Mouse (Mus musculus) heart, postnatal 36 days (tissue): ENCODE measurements around the gene Kremen2. TPM values are rescaled to one million over a fixed set of nuclear protein-coding genes. Genes with fewer than 3 reads are reported as not detected.

Experiments
- DNase-seq, 2 experiments: peaks; one replicate each; pipeline ENCODE4 v3.0.0; 2021 to 2022
- intact Hi-C: fragments of 180-260 bp; cut with DNase I; formaldehyde crosslinking; loops from one replicate; pipeline ENCODE4 v1.15.1; 2025
- total RNA-seq, 2 experiments: library from RNA; stranded (reverse); gene quantifications; 2 replicates each; pipeline ENCODE4 v1.2.3; 2021

Gene Kremen2
- total RNA-seq, 2 experiments from 2014 or later: not detected

DNA sequence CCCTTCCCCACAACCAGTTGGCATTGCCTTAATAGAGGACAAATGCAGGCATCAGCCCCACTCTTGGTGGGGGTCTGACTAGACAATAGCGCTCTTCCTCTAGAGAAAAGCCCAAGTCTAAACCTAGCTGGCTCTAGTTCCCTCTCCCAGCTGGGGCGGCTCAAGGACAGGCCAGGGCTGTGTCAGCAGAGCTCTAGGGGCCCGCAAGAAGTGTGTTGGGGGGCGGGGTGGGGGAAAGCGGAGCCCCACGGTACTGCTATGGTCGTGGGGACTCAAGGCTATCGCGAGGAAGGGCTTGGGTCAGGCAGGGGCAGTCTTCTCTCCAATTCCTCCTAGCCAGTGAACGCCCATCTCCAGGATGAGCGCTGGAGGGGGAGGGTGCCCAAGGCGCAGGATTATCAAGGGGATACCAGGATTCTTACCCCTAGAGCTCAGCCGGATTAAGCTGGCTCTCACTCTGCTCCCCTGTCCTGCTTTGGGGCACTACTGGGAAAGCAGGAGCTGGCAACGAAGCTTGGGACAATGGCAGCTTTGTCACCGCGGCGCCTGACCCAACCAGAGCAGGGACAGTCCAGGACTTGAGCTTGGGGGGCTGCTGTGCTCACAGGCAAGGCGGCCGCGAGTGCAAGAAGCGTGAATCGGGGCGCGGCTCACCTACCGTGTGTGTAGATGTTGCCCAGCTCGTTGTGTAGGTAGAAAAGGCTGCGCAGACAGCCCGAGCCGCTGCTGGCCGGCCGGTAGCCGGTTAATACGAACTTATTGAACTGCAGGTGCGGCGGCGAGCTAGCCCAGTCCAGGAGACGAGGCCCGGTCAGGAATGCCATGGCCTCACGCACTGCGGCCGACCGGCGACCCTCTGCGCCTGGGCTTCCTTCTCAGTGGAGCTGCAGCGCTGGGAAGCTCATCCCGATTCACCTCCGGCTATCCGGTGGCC, 6.2 kb downstream of the Kremen2 start:
- intact Hi-C loops: loop anchor here (1.0 kb wide), 1 partner anchor 13 kb away; the partner anchor contains the start of gene Pkmyt1
- no peak for DNase-seq

DNA sequence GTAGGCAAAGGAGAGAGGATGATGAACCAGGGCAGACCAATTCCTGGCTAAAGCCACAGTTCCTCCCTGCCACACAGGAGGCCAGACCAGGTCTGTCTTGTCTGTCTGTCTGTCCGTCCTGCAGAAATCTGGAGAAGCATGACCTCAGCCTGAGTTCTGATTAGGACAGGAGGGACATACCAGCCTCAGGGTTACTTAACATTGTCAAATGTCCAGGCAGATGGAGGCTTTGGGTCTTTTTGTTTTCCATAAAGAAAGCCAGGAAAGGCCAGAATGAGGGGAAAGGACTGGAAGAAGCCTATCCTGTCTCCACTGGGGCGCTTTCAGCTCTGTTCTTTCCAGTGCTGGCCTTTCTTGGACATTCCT, 6.8 kb downstream of the Kremen2 start:
- intact Hi-C loops: no loop called here

DNA sequence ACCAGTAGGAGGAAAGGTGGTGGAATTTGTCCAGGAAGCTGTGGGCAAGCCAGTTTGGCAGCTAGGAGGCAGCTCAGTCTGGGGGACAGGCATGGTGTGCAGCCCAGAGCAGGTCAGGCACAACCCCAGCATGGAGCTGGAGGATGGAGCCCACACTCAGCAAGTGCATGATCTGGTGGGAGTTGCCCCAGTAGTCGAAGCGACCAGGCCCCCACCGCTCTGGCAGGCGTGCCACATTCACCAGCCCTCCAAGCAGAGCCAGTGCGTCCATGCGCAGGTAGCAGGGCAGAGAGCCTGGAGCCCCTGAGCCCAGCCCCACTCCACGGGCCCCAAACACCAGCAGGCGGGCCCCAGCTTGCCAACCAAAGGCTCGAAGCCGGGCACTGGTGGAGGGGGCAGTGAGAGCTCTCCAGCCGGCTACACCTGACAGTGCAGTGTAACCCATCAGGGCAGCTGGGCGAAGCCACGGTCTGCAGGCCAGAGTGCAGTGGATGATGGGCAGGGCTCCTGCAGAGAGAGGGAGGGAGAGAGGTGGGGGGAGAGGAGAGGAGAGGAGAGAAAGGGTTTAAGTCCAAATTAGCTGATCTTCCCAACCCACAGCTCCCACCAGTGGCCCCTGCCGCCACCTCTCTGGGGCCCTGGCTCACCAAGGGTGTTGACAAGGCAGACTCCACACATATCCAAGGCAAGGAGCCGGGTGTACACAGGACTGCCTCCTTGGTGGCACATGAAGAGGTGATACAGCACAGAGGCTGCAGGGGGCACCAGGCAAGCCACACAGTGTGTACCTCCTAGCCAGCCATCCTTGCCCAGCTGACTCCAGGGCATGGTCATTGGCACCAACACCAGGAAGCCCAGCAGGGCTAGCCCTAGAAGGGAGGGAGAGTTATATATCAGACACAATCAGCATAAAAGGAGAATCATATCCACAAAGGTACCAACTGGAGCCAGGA, 7.9 kb downstream of the Kremen2 start:
- intact Hi-C loops: no loop called here
- no peak for DNase-seq

More for the DNA sequence above, 6.8 kb downstream of the Kremen2 start:
- DNase-seq: no peak

DNA sequence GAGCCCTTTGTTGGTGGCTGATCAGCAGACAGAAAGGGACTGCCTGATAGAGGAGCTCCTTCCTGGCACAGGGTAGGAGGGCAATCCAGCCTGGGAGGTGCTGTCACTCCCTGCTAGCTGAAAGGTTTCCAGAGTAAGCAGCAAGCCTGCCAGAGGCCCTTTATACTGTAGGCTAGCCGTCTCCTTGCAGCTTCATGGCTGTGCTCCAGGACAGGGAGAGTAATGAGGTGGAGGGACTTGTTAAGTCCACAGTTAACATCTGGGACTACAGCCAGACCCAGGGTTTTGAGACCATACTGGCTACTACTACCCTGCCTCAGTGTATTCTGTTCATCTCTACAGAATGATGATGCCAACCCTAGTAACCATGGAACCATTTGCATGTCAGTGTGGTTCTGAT, 11.3 kb downstream of the Kremen2 start:
- intact Hi-C loops: no loop called here
- no peak for DNase-seq

DNA sequence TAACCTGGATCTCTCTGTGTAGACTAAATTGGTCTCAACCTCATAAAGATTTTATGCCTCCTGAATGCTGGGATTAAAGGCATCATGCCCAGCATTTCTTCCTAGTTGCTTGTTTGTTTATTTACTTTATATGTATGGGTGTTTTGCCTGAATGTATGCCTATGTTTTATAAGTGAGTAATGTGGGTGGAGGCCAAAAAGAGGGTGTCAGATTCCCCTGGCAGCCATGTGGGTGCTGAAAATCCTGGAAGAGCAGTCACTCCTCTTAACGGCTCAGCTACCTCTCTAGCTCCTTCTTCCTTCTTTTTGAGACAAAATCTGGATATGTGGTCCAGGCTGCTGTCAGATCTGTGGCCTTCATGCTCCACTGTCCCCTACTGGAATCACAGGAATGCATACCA, 15.2 kb downstream of the Kremen2 start:
- DNase-seq: no peak
- intact Hi-C loops: no loop called here

DNA sequence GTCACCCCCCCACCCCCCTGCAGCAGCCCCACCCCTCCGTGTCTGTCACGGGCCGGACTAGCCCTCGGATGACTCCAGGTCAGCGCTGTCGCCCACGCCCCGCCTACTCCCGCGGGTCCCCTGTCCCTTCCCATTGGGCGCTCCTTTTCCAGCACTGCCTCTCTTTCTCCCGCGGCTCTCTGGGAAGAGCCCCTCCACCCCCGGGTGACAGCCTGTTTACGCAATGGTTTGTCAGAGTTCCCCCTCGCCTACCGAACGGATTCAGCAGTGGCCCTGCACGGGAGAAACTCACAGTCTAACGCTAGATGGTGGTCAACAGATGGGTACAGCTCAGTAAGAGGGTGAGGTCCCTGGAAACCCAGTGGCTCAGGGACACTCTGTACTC, 18.9 kb downstream of the Kremen2 start:
- DNase-seq: peak; percentile 75 to 81
- intact Hi-C loops: loop anchor here (1.0 kb wide), 1 partner anchor 14 kb away; the partner anchor contains the start of gene Paqr4

DNA sequence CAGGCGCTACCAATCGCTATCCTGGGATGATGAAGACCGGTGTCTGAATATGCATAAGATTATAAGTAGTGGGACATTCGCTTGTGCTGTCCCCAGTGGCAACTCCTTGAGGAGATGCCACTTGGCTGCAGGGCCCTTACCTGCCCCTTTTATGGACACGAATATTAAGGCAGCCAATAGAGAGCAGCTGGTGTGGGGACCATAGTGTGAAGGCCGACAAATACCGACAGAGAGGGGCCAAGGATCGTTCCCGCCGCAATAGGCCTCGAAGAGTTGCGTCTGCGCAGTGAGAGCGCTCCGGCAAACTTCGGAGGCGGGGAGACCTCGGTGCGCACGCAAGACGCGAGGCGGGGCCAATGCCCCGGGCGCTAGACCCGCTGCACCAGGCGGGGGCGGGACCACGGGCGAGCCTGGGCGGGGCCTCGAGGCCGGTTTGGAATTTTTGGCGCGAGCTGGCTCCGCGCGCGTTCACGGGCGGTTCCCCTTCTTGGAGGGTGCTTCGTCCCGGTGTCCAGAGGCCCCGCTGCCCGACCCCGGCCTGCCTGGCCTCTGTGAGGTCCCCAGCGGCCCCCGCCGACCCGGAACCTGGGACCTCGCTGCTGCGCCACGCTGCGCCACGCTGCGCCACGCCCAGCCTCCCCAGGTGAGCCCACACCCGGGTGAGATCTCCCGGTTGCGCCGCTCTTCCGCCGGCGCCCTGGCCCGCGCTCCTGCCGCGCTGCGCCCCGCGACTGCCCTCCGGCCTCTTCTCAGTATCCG, 19.5 kb downstream of the Kremen2 start, which contains the start of gene Pkmyt1:
Gene Pkmyt1, plus strand, starts transcription at position 338 of the 759 bp plus-strand sequence.
- peak; percentile 96 to 97 for DNase-seq
- intact Hi-C loops: loop anchor here (1.0 kb wide), 1 partner anchor 14 kb away; the partner anchor contains the start of gene Paqr4

DNA sequence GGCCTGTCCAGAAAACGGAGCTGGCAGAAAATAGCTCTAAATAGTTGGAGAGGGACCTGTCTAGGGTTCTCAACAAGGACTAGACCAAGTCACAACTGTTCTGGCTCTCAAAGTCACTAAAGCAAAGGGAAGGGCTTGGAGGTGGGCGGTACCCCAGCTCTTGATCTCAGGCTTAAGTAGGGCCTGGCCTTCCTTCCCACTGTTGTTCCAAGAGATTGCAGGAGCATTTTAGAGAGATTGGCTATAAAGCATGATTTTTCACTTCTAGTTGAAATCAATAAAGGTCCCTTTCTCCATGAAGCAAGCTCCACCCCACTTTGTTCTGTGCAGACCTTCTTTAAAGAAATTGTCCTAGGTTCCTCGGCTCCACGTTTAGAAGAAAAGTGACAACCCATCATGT, 20.2 kb downstream of the Kremen2 start:
- DNase-seq: no peak
- intact Hi-C loops: no loop called here

DNA sequence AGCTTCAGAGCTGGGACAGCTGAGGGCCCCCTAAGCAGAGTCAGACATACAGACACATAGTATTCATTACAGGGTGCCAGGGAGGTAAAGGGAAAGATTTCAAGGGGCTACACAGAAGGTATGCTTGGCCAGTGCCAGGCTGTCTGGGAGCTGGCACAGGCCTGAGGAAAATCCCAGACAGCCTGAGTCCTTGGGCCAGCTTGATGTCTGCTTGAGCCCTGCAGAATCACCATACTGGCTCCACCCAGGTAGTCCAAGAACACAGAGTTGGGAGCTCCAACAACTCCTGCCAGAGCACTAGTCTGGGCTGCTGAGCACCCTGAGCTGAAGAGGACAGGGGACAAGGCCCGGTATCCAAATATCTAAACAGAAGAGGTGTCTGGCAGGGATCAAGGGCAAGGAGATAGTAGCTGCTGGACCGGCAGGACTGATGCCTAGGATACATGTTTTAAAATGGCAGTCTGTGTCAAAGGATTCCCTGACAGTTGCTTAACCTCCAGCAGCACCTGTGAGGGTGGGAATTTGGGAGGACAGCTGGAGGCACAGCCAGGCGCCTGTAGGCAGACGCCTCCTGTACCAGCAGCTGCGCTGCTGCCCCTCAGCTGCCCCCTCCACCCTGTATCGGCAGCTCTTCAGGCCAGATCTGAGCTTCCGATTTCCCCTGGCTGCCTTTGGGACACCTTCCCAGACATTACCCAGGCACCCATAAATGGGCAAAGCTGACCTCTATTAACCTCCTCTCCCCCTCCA, 23.1 kb downstream of the Kremen2 start, which contains the start of gene 1520401A03Rik:
Gene 1520401A03Rik, minus strand, starts transcription at position 408 of the 750 bp plus-strand sequence.
- no peak for DNase-seq
- intact Hi-C loops: no loop called here

DNA sequence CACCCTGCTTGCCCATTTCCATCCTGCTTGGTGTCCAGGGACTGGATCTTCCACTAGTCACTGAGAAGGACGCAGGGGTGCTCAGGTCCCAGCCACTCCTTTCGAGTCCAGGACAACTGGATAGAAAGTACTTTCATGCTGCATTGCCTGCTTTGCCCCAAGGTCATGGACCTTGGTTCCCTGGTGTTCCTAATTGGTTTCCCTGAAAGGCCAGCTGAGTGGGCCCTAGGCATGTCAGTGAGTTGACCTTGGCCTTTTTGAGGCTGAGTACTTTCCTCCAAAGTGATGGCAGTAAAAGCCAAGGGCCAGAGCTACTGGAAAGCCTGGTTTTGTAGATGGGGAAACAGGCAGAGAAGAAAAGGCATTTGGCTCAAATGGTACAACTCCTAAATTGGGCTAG, 23.7 kb downstream of the Kremen2 start:
- DNase-seq: no peak
- intact Hi-C loops: no loop called here

DNA sequence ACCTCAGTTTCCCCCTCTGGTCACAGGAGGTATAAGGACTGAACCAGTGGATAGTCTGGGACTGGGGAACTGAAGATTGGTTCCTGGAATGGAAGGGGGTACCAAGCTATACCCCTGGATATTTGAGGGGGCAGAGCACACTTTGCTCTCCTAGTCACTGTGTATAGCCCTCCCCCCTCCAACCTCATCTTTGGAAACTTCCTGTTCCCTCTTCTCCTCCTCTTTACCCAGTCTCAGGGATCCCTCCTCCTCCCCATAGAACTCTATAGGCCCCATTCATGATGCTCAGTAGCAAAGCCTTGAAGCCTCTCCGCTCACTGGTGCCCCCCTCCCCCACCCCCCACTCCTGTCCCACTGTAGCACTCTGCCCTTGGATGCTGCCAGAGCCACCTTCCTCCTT, 26.2 kb downstream of the Kremen2 start:
- intact Hi-C loops: no loop called here
- DNase-seq: no peak

DNA sequence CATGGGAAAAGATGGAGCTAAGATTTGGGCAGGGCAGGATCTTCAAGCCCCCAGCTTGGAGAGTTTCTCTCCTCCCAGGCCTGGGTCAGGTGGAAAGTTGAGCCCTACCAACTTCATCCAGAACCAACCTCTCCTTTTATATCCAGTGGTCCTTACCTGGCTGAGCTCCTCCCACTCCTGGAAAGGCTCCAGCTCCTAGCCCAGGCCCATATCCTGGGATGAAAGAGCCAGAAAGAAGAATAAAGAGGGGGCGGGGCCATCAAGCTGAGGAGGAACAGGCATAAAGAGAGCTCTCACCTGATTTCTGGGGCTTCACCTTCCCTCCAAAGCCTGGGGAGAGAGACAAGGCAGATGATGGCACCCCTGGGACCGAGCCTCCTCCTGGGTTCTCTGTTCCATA, 28.6 kb downstream of the Kremen2 start:
- intact Hi-C loops: no loop called here
- no peak for DNase-seq

DNA sequence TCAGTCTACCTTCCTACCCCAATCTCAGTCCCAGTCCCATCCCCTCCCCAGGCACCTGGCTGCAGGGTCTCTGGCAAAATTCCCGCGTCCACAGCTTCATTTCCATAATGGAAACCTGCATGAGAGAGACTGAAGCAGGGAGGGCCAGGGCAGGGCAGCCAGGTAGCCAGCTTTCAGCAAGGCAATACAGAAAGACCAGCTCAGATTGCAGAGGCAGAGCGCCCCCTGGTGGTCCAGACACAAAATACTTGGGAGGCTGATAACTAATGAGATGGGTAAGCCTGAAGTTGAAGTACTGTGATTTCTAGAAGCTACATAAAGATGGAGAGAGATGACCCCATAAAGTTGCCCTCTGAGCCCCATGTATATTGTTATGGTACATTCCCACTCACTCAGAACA, 39.4 kb downstream of the Kremen2 start:
- intact Hi-C loops: loop anchor here (2.0 kb wide), 2 partner anchors 45 to 135 kb away; partner anchors contain the start of gene Bicdl2
- DNase-seq: peak; percentile 63 to 79

DNA sequence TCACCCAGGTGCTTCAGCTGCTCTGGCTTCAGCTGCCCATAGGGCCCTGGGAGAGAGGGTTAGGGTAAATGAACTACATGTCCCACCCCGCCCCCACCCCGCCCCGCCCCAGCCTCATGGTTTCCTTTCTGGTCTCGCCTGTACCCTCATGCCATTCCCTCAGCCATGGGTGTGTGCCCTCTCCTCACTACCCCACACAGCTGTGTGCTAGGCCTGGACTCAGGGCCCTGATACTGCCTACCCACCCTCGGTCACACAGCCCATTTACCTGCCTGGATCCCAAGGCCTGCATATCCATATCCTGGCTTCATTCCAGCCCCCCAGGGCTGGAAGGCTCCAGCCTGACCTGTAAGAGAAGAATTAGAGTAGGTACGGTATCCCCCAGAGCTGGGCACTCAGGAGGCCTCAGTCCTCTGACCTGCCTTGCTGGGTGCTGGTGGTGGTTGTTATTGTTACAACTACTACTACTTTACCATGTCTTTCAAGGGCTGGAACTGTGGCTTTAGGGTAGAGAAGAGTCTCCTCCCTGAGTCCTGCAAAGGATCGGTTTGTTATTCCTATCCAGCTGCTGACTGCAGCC, 40.0 kb downstream of the Kremen2 start:
- DNase-seq: no peak
- intact Hi-C loops: loop anchor here (2.0 kb wide), 2 partner anchors 45 to 135 kb away; partner anchors contain the start of gene Bicdl2

DNA sequence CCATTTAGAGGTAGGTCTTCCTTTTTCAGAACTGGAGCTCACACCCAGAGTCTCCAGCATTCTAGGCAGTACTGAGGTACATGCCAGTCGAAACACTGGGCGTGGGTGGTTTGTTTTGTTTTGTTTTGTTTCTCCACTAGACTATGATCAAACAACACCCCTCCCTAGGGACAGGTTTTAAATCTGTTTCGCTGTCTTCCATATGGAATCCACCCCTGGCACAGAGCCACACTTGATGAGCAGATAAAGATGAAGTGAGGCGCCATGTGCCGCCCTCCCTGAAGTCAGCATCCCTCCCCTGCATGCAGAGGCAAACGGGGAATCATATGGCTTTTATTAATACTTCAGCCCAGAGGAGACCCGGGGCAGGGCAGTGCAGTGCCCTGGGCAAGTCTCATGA, 40.9 kb downstream of the Kremen2 start:
- intact Hi-C loops: no loop called here
- DNase-seq: no peak

DNA sequence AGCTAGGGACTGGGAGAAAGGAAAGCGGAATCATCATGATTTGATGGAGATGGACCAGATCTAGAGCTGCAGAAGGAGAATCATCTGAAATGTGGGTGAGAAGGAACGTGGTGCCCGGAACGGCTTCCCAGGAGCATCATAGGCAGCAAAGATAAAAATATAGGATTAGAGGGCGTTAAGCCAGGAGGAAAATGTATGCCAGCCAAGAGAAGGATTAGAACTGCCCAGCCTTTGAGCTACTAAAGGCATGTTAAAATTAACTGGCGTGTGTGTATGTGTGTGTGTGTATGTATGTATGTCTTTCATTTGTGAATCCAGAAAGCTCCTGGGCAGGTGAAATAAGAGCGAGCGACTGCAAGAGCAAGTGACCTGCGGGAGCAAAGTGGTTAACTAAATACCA, 42.3 kb downstream of the Kremen2 start:
- intact Hi-C loops: no loop called here
- DNase-seq: no peak

DNA sequence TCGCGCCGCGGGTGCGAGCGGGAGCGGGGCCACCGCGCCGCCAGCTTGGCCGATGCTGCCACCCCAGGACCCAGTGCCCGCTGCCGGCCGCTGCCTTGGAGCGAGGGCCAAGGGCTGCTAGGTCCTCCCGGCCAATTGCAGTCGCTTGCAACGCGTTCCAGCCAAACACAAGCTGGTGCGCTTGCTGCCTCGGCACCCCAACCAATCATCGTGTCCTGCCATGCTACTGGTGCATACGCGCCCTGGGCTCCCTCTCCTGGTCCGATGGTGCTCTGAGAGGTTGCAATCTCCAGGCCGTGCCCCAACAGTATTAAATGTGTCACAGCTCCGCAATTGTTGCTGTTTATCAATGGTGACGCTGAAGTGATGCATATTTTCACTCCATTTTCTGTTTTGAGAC, 45.6 kb downstream of the Kremen2 start:
- DNase-seq: peak; percentile 83 to 84

DNA sequence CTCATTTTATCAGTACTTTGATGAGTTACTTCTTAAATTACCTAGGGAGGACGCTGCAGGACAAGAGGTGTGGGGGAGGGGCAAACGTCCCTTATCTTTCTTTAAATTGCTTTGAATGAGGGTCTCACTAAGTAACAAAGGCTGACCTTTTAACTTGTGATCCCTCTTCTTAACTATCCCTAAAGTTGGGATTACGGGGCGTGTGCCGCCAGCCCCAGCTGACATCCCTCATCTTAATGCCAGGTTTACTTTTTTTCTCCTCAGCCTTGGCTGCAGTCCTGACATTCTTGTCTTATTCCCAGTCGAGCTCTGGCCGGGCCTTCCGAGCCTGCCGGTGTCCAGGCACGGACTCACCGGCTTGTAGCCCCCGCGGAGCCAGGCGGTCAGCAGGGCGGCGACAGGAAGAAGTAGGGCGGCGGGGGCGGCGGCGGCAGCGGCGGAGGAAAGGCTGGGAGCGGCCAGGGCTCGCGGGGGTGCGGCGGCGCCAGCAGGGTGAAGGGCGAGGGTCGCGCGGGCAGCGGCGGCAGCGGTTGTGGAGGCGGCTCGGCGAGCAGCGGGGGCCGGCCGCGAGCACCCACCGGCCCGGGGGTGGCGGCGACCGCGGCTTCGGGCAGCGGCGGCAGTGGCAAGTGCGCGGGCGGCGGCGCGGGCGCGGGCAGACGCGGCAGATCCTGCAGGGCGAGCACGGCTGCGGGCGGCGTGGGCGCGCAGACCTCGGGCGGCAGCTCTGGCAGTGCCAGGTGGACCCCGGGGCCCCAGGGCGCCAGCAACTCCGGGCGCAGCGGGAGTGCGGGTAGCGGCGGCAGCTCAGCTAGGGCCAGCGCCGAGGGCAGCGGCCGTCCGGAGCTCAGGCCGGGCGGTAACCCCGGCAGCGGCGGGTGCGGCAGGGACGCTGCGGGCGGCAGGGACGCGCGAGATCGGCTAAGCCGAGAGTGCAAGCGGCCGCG, 46.2 kb downstream of the Kremen2 start:
- DNase-seq: peak; percentile 61 to 62
- intact Hi-C loops: loop anchor here (1.0 kb wide), 1 partner anchor 22 kb away; the partner anchor contains the start of gene Tnfrsf12a

More for the DNA sequence above, 45.6 kb downstream of the Kremen2 start:
- intact Hi-C loops: loop anchor here (1.0 kb wide), 1 partner anchor 23 kb away; the partner anchor contains the start of gene Tnfrsf12a
